In the genomic region with DNA sequence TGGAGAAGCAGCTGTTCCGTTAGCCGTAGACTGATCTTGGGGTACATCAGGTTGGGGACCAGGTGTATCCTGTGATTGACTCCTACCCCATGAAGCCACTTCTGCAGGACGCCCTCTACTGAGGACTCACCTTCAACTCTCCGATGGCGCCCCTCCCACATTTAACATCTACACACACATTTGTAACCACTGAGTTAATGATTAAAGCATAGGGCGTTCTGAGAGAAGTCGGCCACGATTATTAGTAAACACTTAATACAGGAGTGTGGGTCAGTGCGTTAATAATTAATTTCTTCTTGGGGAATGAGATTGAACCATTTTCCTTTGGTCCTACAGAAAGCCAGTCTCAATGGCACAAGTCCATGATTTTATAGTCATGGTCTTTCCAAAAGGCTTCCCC, we compare ENCODE assay signal across 25 mouse cellular contexts.
DNase-seq lines count a peak whose midpoint lies in the region.
"Had no signal": no experiment of that assay in that cellular context is flagged by ENCODE, and none has a peak within 500 bp of the region (broad histone marks: within the 10 kb centered on the region; RNA-seq: fewer than 3 reads in every experiment).

No protein-coding gene starts in this region.

- H3K27ac ChIP-seq in embryonic facial prominence, embryonic 10.5 days (replicated peaks) = no peak overlapping the region
- H3K27ac ChIP-seq: embryonic facial prominence, embryonic 12.5 days; hindbrain, embryonic 13.5 days; layer of hippocampus, adult 2 months; limb, embryonic 13.5 days had no signal

- no peaks in the 10 kb centered on the region for H3K9me3 ChIP-seq in embryonic facial prominence, embryonic 10.5 days
- H3K9me3 ChIP-seq: embryonic facial prominence, embryonic 12.5 days; heart, embryonic 12.5 days; hindbrain, embryonic 13.5 days; limb, embryonic 13.5 days had no signal

- no peaks in the 10 kb centered on the region for H3K27me3 ChIP-seq in embryonic facial prominence, embryonic 10.5 days (replicated peaks; ENCODE audit: low read depth, poor library complexity, severe bottlenecking)
- H3K27me3 ChIP-seq: embryonic facial prominence, embryonic 12.5 days; heart, embryonic 12.5 days; hindbrain, embryonic 13.5 days; limb, embryonic 13.5 days had no signal

- intact Hi-C loops in heart, postnatal 10 days (cut with DNase I) = no loop called here

- WGBS in embryonic facial prominence, embryonic 10.5 days = 92% methylated on average over 9 of the region's 9 CpGs

- H3K4me3 ChIP-seq in embryonic facial prominence, embryonic 10.5 days = no peak overlapping the region
- H3K4me3 ChIP-seq: embryonic facial prominence, embryonic 12.5 days; heart, embryonic 12.5 days; hindbrain, embryonic 13.5 days; layer of hippocampus, adult 2 months; limb, embryonic 13.5 days had no signal

- DNase-seq in lung, postnatal 36 days = peak; percentile 13
- no peak for DNase-seq in lung, postnatal 14 days
- DNase-seq in kidney, adult 9 months = peak; percentile 84
- DNase-seq in kidney, postnatal 10 days = peak; percentile 45
- DNase-seq in heart, postnatal 10 days = no peak
- no peak for DNase-seq in embryonic facial prominence, embryonic 10.5 days (ENCODE audit: low spot score)
- no peak for DNase-seq in right cerebral cortex, postnatal 10 days (ENCODE audit: low spot score in 2 of 2)
- DNase-seq: adrenal gland, adult 2 months; cerebellum, adult 11-12 months; cerebellum, postnatal 10 days; forebrain, postnatal 0 days; gastrocnemius, postnatal 14 days; heart, adult 11 months; heart, postnatal 14 days; lung, adult 2 months; lung, postnatal 4 days; midbrain, embryonic 14.5 days; right cerebral cortex, postnatal 14 days; spleen, adult 18-20 months; thymus, postnatal 14 days had no signal

- no peaks in the 10 kb centered on the region for H3K4me1 ChIP-seq in embryonic facial prominence, embryonic 10.5 days
- H3K4me1 ChIP-seq: embryonic facial prominence, embryonic 12.5 days; hindbrain, embryonic 13.5 days; limb, embryonic 13.5 days had no signal

- no peaks in the 10 kb centered on the region for H3K36me3 ChIP-seq in embryonic facial prominence, embryonic 10.5 days (replicated peaks)
- H3K36me3 ChIP-seq: embryonic facial prominence, embryonic 12.5 days; heart, embryonic 12.5 days; hindbrain, embryonic 13.5 days; limb, embryonic 13.5 days had no signal

Comparison
In these comparisons a context has a peak if more than half of its experiments do, and no peak if none do; other contexts are left out.
1. DNase-seq: peak in lung, postnatal 36 days (single experiment), kidney, adult 9 months (single experiment) and kidney, postnatal 10 days (single experiment); none in lung, postnatal 14 days (single experiment), heart, postnatal 10 days (0 of 2), embryonic facial prominence, embryonic 10.5 days (single experiment) and right cerebral cortex, postnatal 10 days (0 of 2).